Mouse (Mus musculus) CD4-positive, CD25-positive, alpha-beta regulatory T cell, adult 9 weeks (primary cell): ENCODE results near the gene Tab2. TPM values are rescaled to one million over a fixed set of nuclear protein-coding genes. Genes with fewer than 3 reads are reported as not detected.

Experiments
- polyA plus RNA-seq: library from polyadenylated mRNA; unstranded; fragments of 100-300 nt; shearing (Covaris generic); gene quantifications from one replicate; pipeline ENCODE4 v1.2.1, GENCODE M21; 2017

Tab2 gene
- polyA plus RNA-seq = 12.4 TPM

GRCm38 (mm10) chr10:7956228-7957001 is at the start of gene Tab2:
Gene Tab2, minus strand, starts transcription at chr10:7956230.

Other genes with a start within 250 kb of the Tab2 start
- gene Katna1, start 230.2 kb downstream of the Tab2 start, polyA plus RNA-seq = 91.3 TPM
- gene Ginm1, start 163.4 kb downstream of the Tab2 start, polyA plus RNA-seq = 70.2 TPM
- gene Ppil4, start 163.3 kb downstream of the Tab2 start, polyA plus RNA-seq = 110 TPM
- gene Zc3h12d, start 123.8 kb downstream of the Tab2 start, polyA plus RNA-seq = 16.0 TPM